Mouse (Mus musculus): ENCODE data around the gene Idi2.
"Not testable (repeated sequence)": the region's sequence is repeated elsewhere in the genome, so short reads cannot be mapped to it uniquely, and the experiment has no call there.

Gene Idi2

GRCm38 (mm10) chr13:8952563-8952962 lies at the start of gene Idi2:
Gene Idi2, plus strand, starts transcription at chr13:8952863.
- not testable (repeated sequence) for DNase-seq (ENCODE audit: low spot score)

GRCm38 (mm10) chr13:8905986-8906385 lies 46.7 kb upstream of the Idi2 start:
- not testable (repeated sequence) for DNase-seq (ENCODE audit: low spot score)

- not testable (repeated sequence) for DNase-seq (ENCODE audit: low spot score)
Measured at GRCm38 (mm10) chr13:8913890-8914289, 38.8 kb upstream of the Idi2 start.

GRCm38 (mm10) chr13:8933499-8933898 lies 19.2 kb upstream of the Idi2 start:
- no peak for DNase-seq (ENCODE audit: low spot score)

GRCm38 (mm10) chr13:8937611-8938140 lies 15.0 kb upstream of the Idi2 start:
- not testable (repeated sequence) for DNase-seq (ENCODE audit: low spot score)

GRCm38 (mm10) chr13:8941110-8941509 lies 11.6 kb upstream of the Idi2 start:
- DNase-seq (ENCODE audit: low spot score): not testable (repeated sequence)

- not testable (repeated sequence) for DNase-seq (ENCODE audit: low spot score)
Measured at GRCm38 (mm10) chr13:8941701-8942100, 11.0 kb upstream of the Idi2 start.

GRCm38 (mm10) chr13:8943828-8944227 lies 8.8 kb upstream of the Idi2 start:
- DNase-seq (ENCODE audit: low spot score): not testable (repeated sequence)

GRCm38 (mm10) chr13:8948131-8948530 lies 4.5 kb upstream of the Idi2 start, which contains the start of gene Gm9745:
Gene Gm9745, minus strand, starts transcription at chr13:8948231.
- not testable (repeated sequence) for DNase-seq (ENCODE audit: low spot score)

GRCm38 (mm10) chr13:8955127-8955526 lies 2.5 kb downstream of the Idi2 start:
- not testable (repeated sequence) for DNase-seq (ENCODE audit: low spot score)

GRCm38 (mm10) chr13:8956873-8957272 lies 4.2 kb downstream of the Idi2 start:
- DNase-seq (ENCODE audit: low spot score): not testable (repeated sequence)

- not testable (repeated sequence) for DNase-seq (ENCODE audit: low spot score)
Measured at GRCm38 (mm10) chr13:8959058-8959457, 6.4 kb downstream of the Idi2 start.

- not testable (repeated sequence) for DNase-seq (ENCODE audit: low spot score)
Measured at GRCm38 (mm10) chr13:8959554-8959953, 6.9 kb downstream of the Idi2 start.

GRCm38 (mm10) chr13:8961128-8961888 lies 8.6 kb downstream of the Idi2 start:
- DNase-seq (ENCODE audit: low spot score): not testable (repeated sequence)

- not testable (repeated sequence) for DNase-seq (ENCODE audit: low spot score)
Measured at GRCm38 (mm10) chr13:8962266-8962665, 9.6 kb downstream of the Idi2 start.

- DNase-seq (ENCODE audit: low spot score): no peak
Measured at GRCm38 (mm10) chr13:8965224-8965623, 12.6 kb downstream of the Idi2 start.

GRCm38 (mm10) chr13:8967742-8968141 lies 15.1 kb downstream of the Idi2 start:
- DNase-seq (ENCODE audit: low spot score): no peak

GRCm38 (mm10) chr13:8972369-8972768 lies 19.7 kb downstream of the Idi2 start:
- no peak for DNase-seq (ENCODE audit: low spot score)

- no peak for DNase-seq (ENCODE audit: low spot score)
Measured at GRCm38 (mm10) chr13:8972972-8973371, 20.3 kb downstream of the Idi2 start.

GRCm38 (mm10) chr13:8992231-8992630 lies 39.6 kb downstream of the Idi2 start:
- DNase-seq (ENCODE audit: low spot score): no peak

GRCm38 (mm10) chr13:8995159-8995989 lies 42.7 kb downstream of the Idi2 start:
- DNase-seq (ENCODE audit: low spot score): no peak

- peak; percentile 91 for DNase-seq (ENCODE audit: low spot score)
Measured at GRCm38 (mm10) chr13:8995990-8996786, 43.5 kb downstream of the Idi2 start, which contains the start of gene Gtpbp4. Gene Gtpbp4, minus strand, starts transcription at chr13:8996083.
